Mouse (Mus musculus) cortical plate, adult 2 months (tissue): ENCODE results near the gene Espn.

Experiments used
- CTCF ChIP-seq: fragments of 200-500 bp; IDR thresholded peaks from 2 replicates; pipeline ENCODE4 v1.5.1; 2011; ENCODE audit warnings: mild to moderate bottlenecking, control low read depth, low read length; ENCODE audit not compliant: insufficient read depth; ENCODE audit errors: extremely low read depth
- POLR2A ChIP-seq: fragments of 200-500 bp; IDR thresholded peaks from 2 replicates; pipeline ENCODE4 v1.6.1; 2011; ENCODE audit warnings: mild to moderate bottlenecking, low read length, control low read depth; ENCODE audit not compliant: insufficient read depth; ENCODE audit errors: extremely low read depth

- no peak for TF ChIP-seq POLR2A
- TF ChIP-seq CTCF: no peak
Observed at GRCm38 (mm10) chr4:152088133-152088532, 64.0 kb downstream of the Espn start.
